Mouse (Mus musculus): ENCODE results near the gene Plk1.

GRCm38 (mm10) chr7:122158915-122159902 lies at the start of gene Plk1:
- TF ChIP-seq POLR2A (IDR thresholded peaks at IDR 0.05; ENCODE audit: borderline replicate concordance, extremely low read depth, insufficient read depth, insufficient read length, poor library complexity, severe bottlenecking): no peak
- TF ChIP-seq CTCF (IDR thresholded peaks at IDR 0.05; ENCODE audit: borderline replicate concordance, extremely low read depth, insufficient read depth, insufficient read length): no peak
